Mouse (Mus musculus) cerebellum, adult 2 months (tissue): Measurements from ENCODE around the gene Bri3bp.

Experiments
- CTCF ChIP-seq: fragments of 200-500 bp; IDR thresholded peaks from 2 replicates; pipeline ENCODE4 v1.5.1; 2011; ENCODE audit warnings: low read depth, mild to moderate bottlenecking, control low read depth, low read length, moderate library complexity, borderline replicate concordance; ENCODE audit not compliant: insufficient read depth
- POLR2A ChIP-seq: fragments of 200-500 bp; IDR thresholded peaks from 2 replicates; pipeline ENCODE4 v1.6.1; 2011; ENCODE audit warnings: low read length, control low read depth, borderline replicate concordance; ENCODE audit not compliant: insufficient read depth

DNA sequence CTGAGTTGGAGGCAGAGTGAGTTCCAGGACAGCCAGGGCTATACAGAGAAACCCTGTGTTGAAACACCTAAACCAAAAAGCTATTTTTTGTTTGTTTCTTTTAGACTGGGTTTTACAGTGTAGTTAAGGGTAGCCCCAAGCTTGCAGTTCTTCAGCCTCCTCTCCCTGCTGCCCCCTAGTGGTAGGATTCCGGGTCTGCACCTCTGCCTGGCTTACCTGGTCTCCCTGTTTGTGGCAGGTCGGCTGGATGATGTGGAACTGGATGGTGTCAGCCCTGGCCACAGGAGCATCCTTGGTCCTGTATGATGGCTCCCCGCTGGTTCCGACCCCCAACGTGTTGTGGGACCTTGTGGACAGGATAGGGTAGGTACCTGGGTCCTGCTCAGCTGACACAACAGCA, 68.2 kb downstream of the Bri3bp start:
- TF ChIP-seq CTCF: peak; percentile 89
- no peak for TF ChIP-seq POLR2A
